ENCODE assay signal across 9 mouse cellular contexts in the genomic region with DNA sequence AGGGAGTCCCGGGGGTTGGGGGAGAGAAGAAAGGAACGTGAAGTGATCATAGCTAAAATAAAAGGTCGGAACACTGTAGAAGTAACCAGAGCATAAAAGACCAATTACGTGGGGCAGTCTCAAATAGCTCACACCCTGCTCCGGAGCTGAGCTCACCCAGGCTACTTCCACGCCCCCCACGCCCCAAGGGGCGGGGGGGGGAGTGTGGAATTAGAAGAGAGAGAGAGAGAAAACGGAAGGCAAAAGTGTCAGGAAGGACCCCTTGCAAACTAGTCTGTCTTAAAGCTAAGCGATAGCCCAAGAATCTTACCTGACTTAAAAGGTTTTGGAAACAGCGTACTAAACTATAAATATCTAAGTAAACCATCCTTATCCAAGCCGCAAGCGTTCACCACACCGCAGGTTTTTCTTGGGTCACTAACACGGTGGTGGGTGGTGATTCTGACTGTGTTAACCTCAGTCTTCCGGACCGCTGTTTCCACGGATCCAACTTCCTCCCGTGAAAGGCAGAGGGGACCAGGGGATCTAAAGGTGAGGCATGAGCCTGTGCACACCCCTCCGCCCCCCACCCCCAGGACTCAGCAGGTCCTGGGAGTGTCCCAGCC. TPM values are rescaled to one million over a fixed set of nuclear protein-coding genes. Genes with fewer than 3 reads are reported as not detected.
A peak's percentile ranks its signal among the peaks of the same experiment; 100 is the strongest.
DNase-seq lines count a peak whose midpoint lies in the region; ATAC-seq and TF ChIP-seq lines count a peak whose summit lies in the region.
"Had no signal": no experiment of that assay in that cellular context is flagged by ENCODE, and none has a peak within 500 bp of the region (broad histone marks: within the 10 kb centered on the region; RNA-seq: fewer than 3 reads in every experiment).

No protein-coding gene starts in this region.

- H3K9ac ChIP-seq in kidney, embryonic 15.5 days, result no peak overlapping the region
- H3K9ac ChIP-seq in hindbrain, embryonic 11.5 days (ENCODE audit: low read depth, low read length), result peak overlapping the region; percentile 79
- peak overlapping the region; percentile 57 for H3K9ac ChIP-seq in midbrain, embryonic 14.5 days (replicated peaks; ENCODE audit: low read length)

- no peak for TF ChIP-seq CTCF in cortical plate, adult 2 months (IDR thresholded peaks at IDR 0.05; ENCODE audit: extremely low read depth, insufficient read depth, low read length)

- peaks cover 54% of the 10 kb centered on the region for H3K4me1 ChIP-seq in kidney, embryonic 15.5 days
- H3K4me1 ChIP-seq in cortical plate, adult 2 months (ENCODE audit: control insufficient read depth, insufficient read depth, low read length), result no peaks in the 10 kb centered on the region
- peaks cover 8% of the 10 kb centered on the region for H3K4me1 ChIP-seq in hindbrain, embryonic 11.5 days (replicated peaks; ENCODE audit: control insufficient read depth, insufficient read depth, low read length)
- H3K4me1 ChIP-seq in midbrain, embryonic 14.5 days (ENCODE audit: control insufficient read depth, insufficient read depth, low read length), result peaks cover 36% of the 10 kb centered on the region

- DNase-seq in kidney, adult 11 months, result no peak
- peak; percentile 70 for DNase-seq in hindbrain, embryonic 11.5 days (ENCODE audit: low spot score)
- peak; percentile 70 for DNase-seq in midbrain, embryonic 14.5 days
- no peak for DNase-seq in adrenal gland, adult 2 months
- no peak for DNase-seq in urinary bladder, postnatal 4 days (ENCODE audit: low spot score in 2 of 2)
- DNase-seq in layer of hippocampus, postnatal 36 days, result no peak
- DNase-seq: cerebellum, adult 8-10 months had no signal

- TF ChIP-seq POLR2A in cortical plate, adult 2 months (IDR thresholded peaks at IDR 0.05; ENCODE audit: extremely low read depth, insufficient read depth, low read length), result no peak

- H3K27ac ChIP-seq in kidney, embryonic 15.5 days, result no peak overlapping the region
- no peak overlapping the region for H3K27ac ChIP-seq in cortical plate, adult 2 months (ENCODE audit: insufficient read depth, low read length)
- H3K27ac ChIP-seq in hindbrain, embryonic 11.5 days (ENCODE audit: low read depth, low read length), result peak overlapping the region; percentile 98
- H3K27ac ChIP-seq in midbrain, embryonic 14.5 days (replicated peaks; ENCODE audit: low read depth, low read length), result peak overlapping the region; percentile 77

- no peak for ATAC-seq in kidney, embryonic 15.5 days (replicated peaks; ENCODE audit: low FRiP score)
- ATAC-seq in hindbrain, embryonic 11.5 days (ENCODE audit: low FRiP score), result peak; percentile 10; the same call in 1 of the 2 replicates
- ATAC-seq in midbrain, embryonic 14.5 days (ENCODE audit: low FRiP score, low TSS enrichment), result no peak

- under 1% methylated on average over 20 of the region's 20 CpGs for WGBS in kidney, embryonic 15.5 days
- WGBS in hindbrain, embryonic 11.5 days, result under 1% methylated on average over 20 of the region's 20 CpGs
- WGBS in midbrain, embryonic 14.5 days, result under 1% methylated on average over 20 of the region's 20 CpGs

- H3K36me3 ChIP-seq in kidney, embryonic 15.5 days, result no peaks in the 10 kb centered on the region
- H3K36me3 ChIP-seq in hindbrain, embryonic 11.5 days (ENCODE audit: control insufficient read depth, insufficient read depth, low read length), result no peaks in the 10 kb centered on the region
- no peaks in the 10 kb centered on the region for H3K36me3 ChIP-seq in midbrain, embryonic 14.5 days (ENCODE audit: control insufficient read depth, insufficient read depth, low read length)

- no peaks in the 10 kb centered on the region for H3K9me3 ChIP-seq in kidney, embryonic 15.5 days (replicated peaks)
- H3K9me3 ChIP-seq in hindbrain, embryonic 11.5 days (ENCODE audit: control insufficient read depth, low read length), result no peaks in the 10 kb centered on the region
- H3K9me3 ChIP-seq in midbrain, embryonic 14.5 days (ENCODE audit: control insufficient read depth, low read length), result no peaks in the 10 kb centered on the region

- H3K4me2 ChIP-seq in kidney, embryonic 15.5 days, result peak overlapping the region; percentile 97
- H3K4me2 ChIP-seq in hindbrain, embryonic 11.5 days (replicated peaks; ENCODE audit: low read depth, low read length), result peak overlapping the region; percentile 87
- peak overlapping the region; percentile 95 for H3K4me2 ChIP-seq in midbrain, embryonic 14.5 days (ENCODE audit: low read length)

- H3K4me3 ChIP-seq in kidney, embryonic 15.5 days (replicated peaks), result peak overlapping the region; percentile 70
- peak overlapping the region; percentile 26 for H3K4me3 ChIP-seq in cortical plate, adult 2 months (ENCODE audit: insufficient read depth, low read length)
- H3K4me3 ChIP-seq in hindbrain, embryonic 11.5 days (ENCODE audit: low read depth, low read length), result peak overlapping the region; percentile 80
- H3K4me3 ChIP-seq in midbrain, embryonic 14.5 days (replicated peaks; ENCODE audit: low read depth, low read length), result peak overlapping the region; percentile 67

- peaks cover 89% of the 10 kb centered on the region for H3K27me3 ChIP-seq in kidney, embryonic 15.5 days
- peaks cover 3% of the 10 kb centered on the region; the same call in 1 of the 2 replicates for H3K27me3 ChIP-seq in hindbrain, embryonic 11.5 days (ENCODE audit: control insufficient read depth, insufficient read depth, low read length)
- H3K27me3 ChIP-seq in midbrain, embryonic 14.5 days (ENCODE audit: control insufficient read depth, insufficient read depth, low read length), result 0 out of 2 replicates have a peak, but pooled peaks cover 8% of the 10 kb centered on the region

RNA-seq across cellular contexts. Expression of a gene that starts 1.8 kb away (rescaled TPM):
- 2.2 and 2.4 TPM in 2 replicates for polyA plus RNA-seq in kidney, embryonic 15.5 days (2015; fragmentation: Nextera tagmentation; extraction: Ambion mirVana)
- 1.9 TPM in 2 replicates for polyA plus RNA-seq in cortical plate, adult 2 months (2012; rRNA removed)
- 17.8 and 19.3 TPM in 2 replicates for polyA plus RNA-seq in hindbrain, embryonic 11.5 days (2014; fragmentation: Nextera tagmentation; extraction: Ambion mirVana)
- 10.1 and 11.6 TPM in 2 replicates for polyA plus RNA-seq in midbrain, embryonic 14.5 days (2014; fragmentation: Nextera tagmentation; extraction: Ambion mirVana)
- total RNA-seq in adrenal gland, adult 2 months (2021), result 1 to 10 TPM in 1 of 2 experiments, under 1 TPM in 1; 0.26 to 1.1 TPM
- polyA plus RNA-seq in adrenal gland, adult 2 months (2012; rRNA removed), result 3.3 and 3.9 TPM in 2 replicates
- under 1 TPM; 0.48 to 0.60 TPM for total RNA-seq in layer of hippocampus, postnatal 36 days (2021)

Comparison
In these comparisons a context has a peak if more than half of its experiments do, and no peak if none do; other contexts are left out.
1. H3K27ac ChIP-seq: peak in hindbrain, embryonic 11.5 days (single experiment) and midbrain, embryonic 14.5 days (single experiment); none in kidney, embryonic 15.5 days (single experiment) and cortical plate, adult 2 months (single experiment).
2. H3K4me3 ChIP-seq: peak in every context shown above with its lines; median percentile 80 in hindbrain, embryonic 11.5 days; 70 in kidney, embryonic 15.5 days; 67 in midbrain, embryonic 14.5 days; 26 in cortical plate, adult 2 months.
3. DNase-seq: peak in hindbrain, embryonic 11.5 days (single experiment) and midbrain, embryonic 14.5 days (single experiment); none in kidney, adult 11 months (single experiment), adrenal gland, adult 2 months (single experiment), urinary bladder, postnatal 4 days (0 of 2) and layer of hippocampus, postnatal 36 days (0 of 2).
4. Peak in every context shown above with its lines, with median percentiles within 50 percentile points of each other: H3K4me2 ChIP-seq.